In genomic region chr3:57511816-57512586, GRCm38 (mm10) we compare ENCODE assay signal across 8 mouse cellular contexts.
DNase-seq lines count a peak whose midpoint lies in the region; ATAC-seq and TF ChIP-seq lines count a peak whose summit lies in the region.

No protein-coding gene starts in this region.

- no peaks in the 10 kb centered on the region for H3K27me3 ChIP-seq in liver, embryonic 12.5 days (replicated peaks)

- H3K4me3 ChIP-seq in left cerebral cortex, adult 2 months, result peak overlapping the region; percentile 23; the same call in 1 of the 2 replicates
- H3K4me3 ChIP-seq in embryonic fibroblast, embryonic 13.5 days (ENCODE audit: insufficient read depth, low read length), result no peak overlapping the region
- no peak overlapping the region for H3K4me3 ChIP-seq in liver, embryonic 12.5 days

- no peaks in the 10 kb centered on the region for H3K36me3 ChIP-seq in liver, embryonic 12.5 days

- H3K9ac ChIP-seq in liver, embryonic 12.5 days, result no peak overlapping the region

- intact Hi-C loops in left cerebral cortex, adult 2 months (cut with DNase I), result no loop called here

- peak overlapping the region; percentile 16 for H3K27ac ChIP-seq in left cerebral cortex, adult 2 months
- H3K27ac ChIP-seq in embryonic fibroblast, embryonic 13.5 days (ENCODE audit: insufficient read depth, low read length), result peak overlapping the region; percentile 5
- H3K27ac ChIP-seq in liver, embryonic 12.5 days, result no peak overlapping the region

- peaks cover 20% of the 10 kb centered on the region for H3K4me1 ChIP-seq in embryonic fibroblast, embryonic 13.5 days (ENCODE audit: control insufficient read depth, insufficient read depth, low read length)
- no peaks in the 10 kb centered on the region for H3K4me1 ChIP-seq in liver, embryonic 12.5 days

- no peak overlapping the region for H3K4me2 ChIP-seq in liver, embryonic 12.5 days

- TF ChIP-seq CTCF in left cerebral cortex, adult 2 months (IDR thresholded peaks at IDR 0.05), result no peak
- TF ChIP-seq CTCF in embryonic fibroblast, embryonic 13.5 days (IDR thresholded peaks at IDR 0.05; ENCODE audit: borderline replicate concordance, insufficient read depth, low read length), result no peak

- TF ChIP-seq POLR2A in embryonic fibroblast, embryonic 13.5 days (IDR thresholded peaks at IDR 0.05; ENCODE audit: low read depth, low read length), result no peak

- 67% methylated on average over 18 of the region's 18 CpGs for WGBS in liver, embryonic 12.5 days (ENCODE audit: insufficient replicate concordance)

- ATAC-seq in monocyte, adult 5-6 weeks (replicated peaks; ENCODE audit: insufficient number of reproducible peaks, low FRiP score, low TSS enrichment, poor library complexity, severe bottlenecking), result no peak
- no peak for ATAC-seq in liver, embryonic 12.5 days

- peak; percentile 14 to 33 for DNase-seq in cerebellum, postnatal 14 days
- no peak for DNase-seq in cerebellum, adult 8-10 months
- peak in 1 of 2 experiments; percentile 18 for DNase-seq in left cerebral cortex, adult 2 months (ENCODE audit: extremely low spot score in 1 of 2, low spot score in 2 of 2)
- no peak for DNase-seq in left cerebral cortex, adult 8-10 months (ENCODE audit: low spot score in 2 of 2)
- DNase-seq in retina, adult 2 months (ENCODE audit: low read depth, low spot score), result peak; percentile 9

- H3K9me3 ChIP-seq in liver, embryonic 12.5 days (replicated peaks), result no peaks in the 10 kb centered on the region

Comparison
In these comparisons a context has a peak if more than half of its experiments do, and no peak if none do; other contexts are left out.
1. DNase-seq: peak in cerebellum, postnatal 14 days (2 of 2) and retina, adult 2 months (single experiment); none in cerebellum, adult 8-10 months (single experiment) and left cerebral cortex, adult 8-10 months (0 of 2).